Mouse (Mus musculus) lung, embryonic 16.5 days (tissue): ENCODE data around the gene Ankrd11. TPM values are rescaled to one million over a fixed set of nuclear protein-coding genes. Genes with fewer than 3 reads are reported as not detected.

ENCODE experiments used
- ATAC-seq: fragments of 200-750 bp; cut with Nextera tagmentation; 2 replicates; pipeline ENCODE4 v1.8.0; 2017; ENCODE audit warnings: low read depth, mild to moderate bottlenecking, moderate library complexity
- H3K27ac ChIP-seq: fragments of 300-500 bp; sonication (generic); 2 replicates; pipeline ENCODE4 v1.5.1; 2014; ENCODE audit warnings: mild to moderate bottlenecking, control low read depth, low read length
- H3K27me3 ChIP-seq: fragments of 300-500 bp; sonication (generic); 2 replicates; pipeline ENCODE4 v1.6.1; 2014; ENCODE audit warnings: low read depth, low read length, mixed read lengths; ENCODE audit not compliant: control insufficient read depth, insufficient read depth
- H3K36me3 ChIP-seq: fragments of 300-500 bp; sonication (generic); 2 replicates; pipeline ENCODE4 v1.6.1; 2014; ENCODE audit warnings: low read length; ENCODE audit not compliant: control insufficient read depth, insufficient read depth
- H3K4me1 ChIP-seq: fragments of 300-500 bp; sonication (generic); replicated peaks from 2 replicates; pipeline ENCODE4 v1.6.1; 2014; ENCODE audit warnings: low read length, mixed read lengths; ENCODE audit not compliant: control insufficient read depth, insufficient read depth
- H3K4me2 ChIP-seq: fragments of 300-500 bp; sonication (generic); 2 replicates; pipeline ENCODE4 v1.6.1; 2014; ENCODE audit warnings: low read depth, low read length, control low read depth
- H3K4me3 ChIP-seq: fragments of 300-500 bp; sonication (generic); 2 replicates; pipeline ENCODE4 v1.5.1; 2014; ENCODE audit warnings: mild to moderate bottlenecking, low read length, control low read depth
- H3K9ac ChIP-seq: fragments of 300-500 bp; sonication (generic); 2 replicates; pipeline ENCODE4 v1.6.1; 2014; ENCODE audit warnings: low read length, control low read depth
- H3K9me3 ChIP-seq: fragments of 300-500 bp; sonication (generic); 2 replicates; pipeline ENCODE4 v1.6.1; 2016; ENCODE audit warnings: low read length; ENCODE audit not compliant: control insufficient read depth
- WGBS: fragments of 180-500 bp; shearing (Covaris S2); extraction: QIAGEN DNeasy Blood & Tissue Kit; methylation state at CpG from one replicate; pipeline ENCODE4 v1.1.7; 2014; 5-methylcytosine and 5-hydroxymethylcytosine counted together
- polyA plus RNA-seq: library from polyadenylated mRNA; unstranded; fragments of >200 nt; fragmentation: Nextera tagmentation; extraction: Ambion mirVana; gene quantifications from 2 replicates; pipeline ENCODE4 v1.2.1, GENCODE M21; 2015

The Ankrd11 gene
- polyA plus RNA-seq, 1 experiment from 2014 or later = 23.9 TPM

GRCm38 (mm10) chr8:123000311-123000710, 41.8 kb downstream of the Ankrd11 start:
- no peak overlapping the region for H3K9ac ChIP-seq
- H3K4me1 ChIP-seq = peaks cover 15% of the 10 kb centered on the region
- 63% methylated on average over 2 of the region's 2 CpGs for WGBS
- ATAC-seq = no peak
- no peaks in the 10 kb centered on the region for H3K36me3 ChIP-seq
- H3K4me2 ChIP-seq = no peak overlapping the region
- no peak overlapping the region for H3K4me3 ChIP-seq
- H3K27me3 ChIP-seq = no peaks in the 10 kb centered on the region
- no peak overlapping the region for H3K27ac ChIP-seq
- no peaks in the 10 kb centered on the region for H3K9me3 ChIP-seq

- Histone ChIP-seq H3K27ac (no peak overlapping the region), H3K4me2 (no peak overlapping the region), H3K9me3 (no peaks in the 10 kb centered on the region), H3K36me3 (no peaks in the 10 kb centered on the region), H3K9ac (no peak overlapping the region), H3K4me1 (peaks cover 9% of the 10 kb centered on the region), H3K4me3 (no peak overlapping the region), H3K27me3 (no peaks in the 10 kb centered on the region)
- 55% methylated on average over 4 of the region's 4 CpGs for WGBS
- no peak for ATAC-seq
Measured at GRCm38 (mm10) chr8:122997963-122998362, 44.1 kb downstream of the Ankrd11 start.

GRCm38 (mm10) chr8:122993740-122994139, 48.3 kb downstream of the Ankrd11 start:
- WGBS = 57% methylated on average over 5 of the region's 5 CpGs
- peaks cover 25% of the 10 kb centered on the region for H3K4me1 ChIP-seq
- H3K27me3 ChIP-seq = no peaks in the 10 kb centered on the region
- H3K36me3 ChIP-seq = no peaks in the 10 kb centered on the region
- H3K27ac ChIP-seq = no peak overlapping the region; the same call in 1 of the 2 replicates
- H3K4me2 ChIP-seq = no peak overlapping the region
- H3K9ac ChIP-seq = no peak overlapping the region
- H3K4me3 ChIP-seq = no peak overlapping the region
- ATAC-seq = no peak
- H3K9me3 ChIP-seq = no peaks in the 10 kb centered on the region

GRCm38 (mm10) chr8:122993031-122993430, 49.0 kb downstream of the Ankrd11 start:
- no peak for ATAC-seq
- Histone ChIP-seq H3K4me2 (no peak overlapping the region), H3K9ac (no peak overlapping the region), H3K4me1 (peaks cover 25% of the 10 kb centered on the region), H3K27me3 (no peaks in the 10 kb centered on the region), H3K27ac (no peak overlapping the region), H3K9me3 (no peaks in the 10 kb centered on the region), H3K4me3 (no peak overlapping the region), H3K36me3 (no peaks in the 10 kb centered on the region)
- WGBS = 76% methylated on average over 3 of the region's 3 CpGs

- no peak for ATAC-seq
- Histone ChIP-seq H3K9me3 (no peaks in the 10 kb centered on the region), H3K4me2 (no peak overlapping the region), H3K27ac (no peak overlapping the region), H3K9ac (no peak overlapping the region), H3K4me1 (peaks cover 28% of the 10 kb centered on the region), H3K36me3 (no peaks in the 10 kb centered on the region), H3K27me3 (no peaks in the 10 kb centered on the region), H3K4me3 (no peak overlapping the region)
- 47% methylated on average over 2 of the region's 2 CpGs for WGBS
Measured at GRCm38 (mm10) chr8:122992296-122992695, 49.8 kb downstream of the Ankrd11 start.

- no peak overlapping the region for H3K9ac ChIP-seq
- peaks cover 30% of the 10 kb centered on the region for H3K4me1 ChIP-seq
- H3K27ac ChIP-seq = peak overlapping the region; percentile 25; the same call in 1 of the 2 replicates
- no peaks in the 10 kb centered on the region for H3K27me3 ChIP-seq
- no peak overlapping the region for H3K4me3 ChIP-seq
- ATAC-seq = peak; percentile 59; the same call in 1 of the 2 replicates
- WGBS = 57% methylated on average over 5 of the region's 5 CpGs
- no peak overlapping the region for H3K4me2 ChIP-seq
- H3K36me3 ChIP-seq = no peaks in the 10 kb centered on the region
- no peaks in the 10 kb centered on the region for H3K9me3 ChIP-seq
Measured at GRCm38 (mm10) chr8:122991368-122991767, 50.7 kb downstream of the Ankrd11 start.

- Histone ChIP-seq H3K4me1 (peaks cover 30% of the 10 kb centered on the region), H3K27me3 (no peaks in the 10 kb centered on the region)
- WGBS = 71% methylated on average over 2 of the region's 2 CpGs
Measured at GRCm38 (mm10) chr8:122989976-122990375, 52.1 kb downstream of the Ankrd11 start.

GRCm38 (mm10) chr8:122988955-122989354, 53.1 kb downstream of the Ankrd11 start:
- no peaks in the 10 kb centered on the region for H3K27me3 ChIP-seq
- H3K4me2 ChIP-seq = no peak overlapping the region
- H3K4me3 ChIP-seq = no peak overlapping the region
- no peaks in the 10 kb centered on the region for H3K9me3 ChIP-seq
- H3K27ac ChIP-seq = no peak overlapping the region
- WGBS = 89% methylated on average over 3 of the region's 3 CpGs
- no peak for ATAC-seq
- H3K4me1 ChIP-seq = peaks cover 30% of the 10 kb centered on the region
- H3K9ac ChIP-seq = no peak overlapping the region
- no peaks in the 10 kb centered on the region for H3K36me3 ChIP-seq

More at GRCm38 (mm10) chr8:122989976-122990375, 52.1 kb downstream of the Ankrd11 start:
- no peak for ATAC-seq
- Histone ChIP-seq H3K9ac (no peak overlapping the region), H3K4me2 (no peak overlapping the region), H3K36me3 (no peaks in the 10 kb centered on the region), H3K27ac (no peak overlapping the region), H3K4me3 (no peak overlapping the region), H3K9me3 (no peaks in the 10 kb centered on the region)

GRCm38 (mm10) chr8:122987255-122987654, 54.8 kb downstream of the Ankrd11 start:
- H3K4me3 ChIP-seq = no peak overlapping the region
- no peak overlapping the region for H3K9ac ChIP-seq
- H3K36me3 ChIP-seq = no peaks in the 10 kb centered on the region
- no peaks in the 10 kb centered on the region for H3K27me3 ChIP-seq
- 42% methylated on average over 2 of the region's 2 CpGs for WGBS
- ATAC-seq = no peak
- H3K27ac ChIP-seq = no peak overlapping the region
- H3K4me2 ChIP-seq = no peak overlapping the region
- H3K9me3 ChIP-seq = no peaks in the 10 kb centered on the region
- peaks cover 20% of the 10 kb centered on the region for H3K4me1 ChIP-seq
